Mouse (Mus musculus): ENCODE measurements around the gene Xpo6.

DNA sequence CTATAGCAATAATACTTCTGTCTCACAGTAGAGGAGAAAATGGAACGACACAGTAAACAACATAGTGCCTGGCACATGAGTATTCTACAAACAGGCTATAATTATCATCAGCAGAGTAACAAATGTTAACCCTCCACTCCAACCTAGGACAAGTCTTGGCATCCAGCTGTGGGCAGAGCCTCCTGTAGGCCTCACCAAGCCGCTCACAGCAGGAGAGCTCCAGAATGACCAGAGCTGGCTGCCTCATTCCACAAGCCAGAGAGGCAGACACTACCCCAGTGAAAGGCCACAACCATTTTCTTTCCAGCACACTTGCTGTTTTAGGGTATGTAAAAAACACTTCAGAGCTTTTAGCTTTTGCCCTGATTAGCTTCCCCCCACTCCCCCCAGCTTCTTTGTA, 72.6 kb downstream of the Xpo6 start:
- no peak for TF ChIP-seq CTCF (IDR thresholded peaks at IDR 0.05; ENCODE audit: low read depth)
- no peak for TF ChIP-seq EP300 (IDR thresholded peaks at IDR 0.05; ENCODE audit: low read depth)
